Mouse (Mus musculus) layer of hippocampus, adult 9-11 months (tissue): Measurements from ENCODE around the gene Ak7.

Source experiments
- DNase-seq: peaks from one replicate; pipeline ENCODE4 v3.0.0; 2022

Ak7 gene

DNA sequence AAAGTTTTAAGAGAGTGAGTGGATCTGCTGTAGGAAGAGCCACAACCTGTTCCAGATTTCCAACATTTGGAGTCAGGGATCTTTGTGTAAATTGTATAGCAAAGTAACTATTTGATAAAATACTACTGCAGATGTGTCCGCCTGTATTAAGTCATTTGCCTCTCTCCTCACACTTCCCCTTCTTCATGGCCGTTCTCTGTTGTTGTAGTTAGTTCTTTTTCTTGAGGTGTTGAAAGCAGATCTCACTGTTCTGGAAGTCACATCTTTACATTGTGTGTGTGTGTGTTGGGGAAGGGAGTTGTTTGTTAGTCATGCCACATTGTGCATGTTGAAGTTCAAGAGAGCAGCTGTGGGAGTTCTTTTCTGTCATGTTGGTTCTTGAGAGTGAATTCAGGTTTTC, 89.1 kb downstream of the Ak7 start:
- DNase-seq, result no peak

- DNase-seq, result no peak
Observed at GRCm38 (mm10) chr12:105798001-105798400, 92.2 kb downstream of the Ak7 start.

DNA sequence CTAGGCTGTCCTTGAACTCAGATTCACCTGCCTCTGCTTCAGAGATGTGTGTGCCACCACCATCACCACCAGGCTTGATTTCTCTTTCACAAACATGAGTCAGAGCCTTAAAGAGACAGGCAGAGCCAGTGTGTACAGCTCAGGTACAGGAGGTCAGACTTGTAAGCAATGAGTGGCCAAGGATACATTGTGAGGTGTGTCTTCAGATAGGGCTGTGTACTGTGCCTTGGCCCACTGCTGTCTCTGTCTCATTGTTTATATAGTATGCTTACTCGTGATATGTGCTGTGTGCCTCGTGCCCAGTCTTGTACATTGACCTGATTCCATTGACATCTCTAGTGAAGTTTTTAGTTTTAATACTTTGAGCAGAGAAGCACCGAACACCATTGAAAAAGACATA, 100.0 kb downstream of the Ak7 start:
- no peak for DNase-seq

GRCm38 (mm10) chr12:105806205-105806604, 100.4 kb downstream of the Ak7 start:
- DNase-seq, result no peak

- no peak for DNase-seq
Observed at GRCm38 (mm10) chr12:105807416-105807815, 101.6 kb downstream of the Ak7 start.

DNA sequence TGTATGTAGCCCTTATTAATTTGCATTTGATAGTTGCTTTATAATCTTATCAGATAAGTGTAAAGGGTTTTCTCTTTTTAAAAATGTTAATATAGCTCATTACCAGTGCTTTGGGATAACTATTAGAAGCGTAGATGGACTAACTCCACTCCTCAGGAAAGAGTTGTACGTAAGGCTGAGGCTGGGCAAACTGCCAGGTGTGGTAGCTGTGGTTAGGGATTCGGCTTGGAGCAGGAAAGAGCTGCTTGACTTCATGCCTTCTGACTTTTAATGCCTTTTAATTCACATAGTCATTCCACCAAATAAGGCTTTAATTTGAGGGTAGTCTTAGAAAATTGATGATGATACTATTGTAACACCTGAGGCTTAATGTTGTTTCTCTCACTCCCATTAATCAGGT, 103.2 kb downstream of the Ak7 start:
- DNase-seq, result no peak

DNA sequence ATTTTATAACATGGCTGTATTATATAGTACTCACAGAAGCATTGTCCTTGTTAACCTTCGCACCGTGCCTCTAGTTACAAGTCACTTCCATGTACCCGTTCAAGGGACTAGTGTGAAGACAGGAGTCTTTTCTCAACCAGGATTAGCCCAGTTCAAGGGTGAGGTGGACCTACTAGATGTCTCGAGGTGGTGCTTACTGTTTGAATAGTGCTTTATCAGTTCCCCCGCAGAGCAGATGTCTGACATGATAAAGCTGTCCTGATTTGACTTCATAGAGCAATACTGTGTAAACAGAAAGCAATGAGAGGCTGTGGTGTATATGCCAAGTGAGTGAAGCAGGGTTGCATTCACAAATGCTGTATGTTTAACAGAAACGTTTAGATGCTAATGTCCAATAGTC, 104.8 kb downstream of the Ak7 start:
- DNase-seq, result no peak

DNA sequence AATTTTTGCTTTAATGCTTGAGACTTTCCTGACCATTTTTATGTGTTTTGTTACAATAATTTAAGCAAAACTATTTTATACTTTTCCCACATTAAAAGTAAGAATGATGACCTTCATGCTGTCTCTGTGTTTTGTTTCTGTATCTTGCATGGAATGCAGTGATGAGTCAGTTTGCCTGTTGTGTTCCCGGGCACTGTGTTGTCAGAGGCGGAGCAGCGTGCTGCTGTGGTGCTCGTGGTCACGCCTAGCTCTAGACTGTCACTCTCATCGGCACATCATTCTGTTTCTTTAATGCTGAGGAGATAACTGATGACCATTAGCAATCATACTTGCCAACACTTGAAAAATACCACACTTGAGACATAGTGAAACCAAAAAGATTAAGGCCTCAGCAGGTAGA, 108.2 kb downstream of the Ak7 start:
- no peak for DNase-seq

GRCm38 (mm10) chr12:105823472-105823871, 117.7 kb downstream of the Ak7 start:
- DNase-seq, result no peak

DNA sequence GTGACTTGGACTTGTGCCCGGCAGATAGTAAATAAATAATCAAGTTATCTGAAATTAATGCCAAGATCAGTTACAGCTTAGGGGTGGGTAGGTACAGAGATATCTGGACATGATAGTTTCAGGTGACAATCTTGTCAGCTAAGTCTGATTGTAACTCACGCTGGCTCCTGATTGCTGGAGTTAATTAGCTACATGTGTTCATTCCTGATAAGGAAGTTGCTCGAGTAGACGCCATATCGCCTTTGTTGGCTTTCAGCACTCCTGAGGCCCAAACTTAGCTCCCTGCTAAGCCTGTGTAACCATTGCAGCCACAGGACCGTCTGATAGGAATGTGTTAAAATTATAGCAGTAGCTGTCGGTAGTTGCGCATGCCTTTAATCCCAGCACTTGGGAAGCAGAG, 119.0 kb downstream of the Ak7 start:
- no peak for DNase-seq

DNA sequence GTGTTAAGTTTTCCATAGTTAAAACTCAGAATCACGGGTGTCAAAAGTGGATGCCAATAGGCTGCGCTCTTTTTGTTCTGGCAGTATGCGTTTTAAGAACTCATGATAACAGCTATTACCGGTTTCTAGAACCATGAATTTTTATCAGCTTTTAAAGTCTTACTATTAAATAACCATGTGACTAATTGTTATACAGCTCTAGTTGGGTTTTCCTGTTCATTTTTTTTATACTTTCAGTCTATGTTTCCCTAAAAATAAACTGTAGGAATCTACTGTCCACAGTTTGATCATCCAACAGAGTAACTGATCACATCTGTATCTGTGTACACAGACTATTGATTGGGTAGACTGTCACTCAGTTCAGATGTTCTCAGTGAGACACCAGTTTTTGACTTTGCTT, 119.5 kb downstream of the Ak7 start:
- DNase-seq, result no peak
